Mouse (Mus musculus): Measurements from ENCODE around the gene Hbb-bh2.

Hbb-bh2 gene

DNA sequence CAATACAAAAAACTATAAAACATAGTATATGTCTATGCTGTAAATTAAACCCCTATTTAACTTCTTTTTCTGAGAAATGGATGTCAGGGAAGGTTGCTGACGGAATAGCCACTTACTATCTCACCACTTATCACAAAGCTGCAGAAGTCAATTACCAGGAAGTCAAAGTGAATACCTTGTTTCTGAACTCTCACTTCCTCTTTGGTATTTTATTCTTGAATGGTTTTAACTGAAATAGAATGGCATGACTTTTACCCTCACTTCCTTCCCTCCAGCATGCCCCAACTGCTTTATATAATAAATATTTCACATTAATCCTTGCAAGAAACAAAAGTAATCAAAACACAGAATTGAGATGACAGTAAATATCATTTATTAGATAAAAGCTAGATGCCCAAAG, 28.1 kb downstream of the Hbb-bh2 start:
- in situ Hi-C loops (cut with MboI) = no loop called here

- in situ Hi-C loops (cut with MboI) = no loop called here
Measured at GRCm38 (mm10) chr7:103811223-103811845, 29.0 kb downstream of the Hbb-bh2 start.

DNA sequence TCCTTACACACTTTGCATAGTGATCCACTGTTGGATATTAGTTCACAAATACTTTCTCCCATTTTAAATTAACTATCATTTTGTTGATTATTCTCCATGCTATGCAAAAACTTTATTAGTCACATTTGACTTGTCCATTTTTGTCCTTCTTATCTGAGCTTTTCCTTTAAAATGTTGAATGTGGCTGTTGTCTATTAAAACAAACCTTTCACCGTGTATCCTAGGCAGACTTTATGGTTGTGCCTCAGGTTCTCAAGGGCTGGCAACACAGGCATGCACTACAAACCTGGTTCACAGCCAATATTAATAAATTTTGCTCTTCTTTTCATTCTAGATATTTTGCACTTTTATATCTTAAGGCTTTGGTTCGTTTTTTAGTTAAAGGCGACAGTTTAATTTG, 29.6 kb downstream of the Hbb-bh2 start:
- in situ Hi-C loops (cut with MboI) = no loop called here

- in situ Hi-C loops (cut with MboI) = no loop called here
Measured at GRCm38 (mm10) chr7:103810296-103810695, 30.0 kb downstream of the Hbb-bh2 start.

GRCm38 (mm10) chr7:103809801-103810155, 30.5 kb downstream of the Hbb-bh2 start:
- in situ Hi-C loops (cut with MboI) = loop anchor here (10.0 kb wide), 1 partner anchor 55 kb away; no protein-coding TSS in a partner anchor

DNA sequence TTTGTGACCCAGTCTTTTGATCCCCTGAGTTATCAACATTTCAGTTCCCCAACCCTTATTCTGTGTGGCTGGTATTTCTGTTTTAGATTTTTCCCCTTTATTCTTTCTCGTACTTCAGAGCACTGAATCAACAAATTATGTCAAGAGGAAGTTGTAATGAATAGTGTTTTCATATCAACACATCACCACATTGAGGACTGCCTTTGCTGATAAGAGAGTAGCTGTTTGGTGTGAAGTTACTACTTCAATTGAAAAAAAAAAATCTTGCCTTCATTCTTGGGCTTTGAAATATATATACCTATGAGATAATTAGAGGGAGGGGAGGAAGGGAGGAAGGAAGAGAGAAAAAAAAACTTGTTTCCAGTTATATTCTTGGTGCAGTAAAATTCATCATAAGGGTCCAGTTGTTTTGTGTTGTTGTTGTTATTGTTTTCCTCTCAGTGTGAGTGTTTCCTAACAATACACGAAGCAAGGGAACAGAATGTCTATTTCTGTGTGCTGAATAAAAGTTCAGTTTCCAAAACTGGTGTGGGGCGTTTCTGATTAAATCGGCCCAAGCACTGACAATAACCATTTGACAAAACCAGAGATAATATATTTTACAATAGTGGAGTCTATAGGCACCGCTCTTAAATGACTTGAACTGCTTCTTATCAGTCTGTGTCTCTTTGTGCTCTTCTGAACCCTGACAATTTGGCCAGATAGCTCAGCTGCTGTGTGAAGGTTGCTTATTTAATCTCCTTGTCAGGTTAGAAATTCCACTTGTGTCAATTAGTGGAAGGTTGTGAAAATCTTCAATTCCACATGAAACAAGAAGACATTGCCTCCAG, 31.1 kb downstream of the Hbb-bh2 start:
- in situ Hi-C loops (cut with MboI) = loop anchor here (10.0 kb wide), 1 partner anchor 56 kb away; no protein-coding TSS in a partner anchor

DNA sequence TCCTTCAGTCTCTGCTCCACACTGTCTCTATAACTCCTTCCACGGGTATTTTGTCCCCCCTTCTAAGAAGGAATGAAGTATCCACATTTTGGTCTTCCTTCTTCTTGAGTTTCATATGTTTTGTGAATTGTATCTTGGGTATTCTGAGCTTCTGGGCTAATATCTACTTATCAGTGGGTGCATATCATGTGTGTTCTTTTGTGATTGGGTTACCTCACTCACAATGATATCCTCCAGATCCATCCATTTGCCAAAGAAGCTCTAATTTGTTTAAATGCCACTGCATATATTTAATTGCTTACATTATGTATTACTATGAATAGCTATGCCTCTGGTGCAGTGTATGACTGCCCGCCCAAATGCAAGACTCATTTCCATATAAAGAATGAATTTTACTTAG, 32.2 kb downstream of the Hbb-bh2 start:
- in situ Hi-C loops (cut with MboI) = loop anchor here (10.0 kb wide), 1 partner anchor 57 kb away; no protein-coding TSS in a partner anchor

DNA sequence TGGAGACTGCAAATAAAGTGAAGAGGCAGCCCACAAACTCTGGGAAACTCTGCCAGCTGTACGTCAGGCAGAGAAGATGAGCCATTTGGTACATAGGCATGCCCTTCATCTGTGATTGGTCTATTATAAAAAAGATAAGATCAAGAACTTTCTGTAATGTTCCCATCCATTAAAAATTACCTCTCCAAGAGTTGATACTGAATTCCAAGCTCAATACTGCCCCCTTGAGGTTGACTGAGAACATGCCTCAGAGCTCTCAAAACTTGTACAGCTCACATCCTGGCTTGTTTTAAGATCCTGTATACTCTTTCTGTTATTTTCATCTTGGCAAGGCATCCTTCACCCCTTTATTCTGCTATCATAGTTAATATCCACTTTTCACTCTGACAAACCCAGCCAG, 33.5 kb downstream of the Hbb-bh2 start:
- in situ Hi-C loops (cut with MboI) = loop anchor here (10.0 kb wide), 1 partner anchor 58 kb away; no protein-coding TSS in a partner anchor

GRCm38 (mm10) chr7:103792669-103793388, 47.5 kb downstream of the Hbb-bh2 start:
- in situ Hi-C loops (cut with MboI) = no loop called here

- in situ Hi-C loops (cut with MboI) = no loop called here
Measured at GRCm38 (mm10) chr7:103791721-103792120, 48.6 kb downstream of the Hbb-bh2 start, which contains the start of gene Olfr67. TSS of gene Olfr67 (minus strand) at chr7:103791821.

Measured in mature B cell (primary cell).